Mouse (Mus musculus): ENCODE measurements around the gene Traf3ip1.

Traf3ip1 gene

DNA sequence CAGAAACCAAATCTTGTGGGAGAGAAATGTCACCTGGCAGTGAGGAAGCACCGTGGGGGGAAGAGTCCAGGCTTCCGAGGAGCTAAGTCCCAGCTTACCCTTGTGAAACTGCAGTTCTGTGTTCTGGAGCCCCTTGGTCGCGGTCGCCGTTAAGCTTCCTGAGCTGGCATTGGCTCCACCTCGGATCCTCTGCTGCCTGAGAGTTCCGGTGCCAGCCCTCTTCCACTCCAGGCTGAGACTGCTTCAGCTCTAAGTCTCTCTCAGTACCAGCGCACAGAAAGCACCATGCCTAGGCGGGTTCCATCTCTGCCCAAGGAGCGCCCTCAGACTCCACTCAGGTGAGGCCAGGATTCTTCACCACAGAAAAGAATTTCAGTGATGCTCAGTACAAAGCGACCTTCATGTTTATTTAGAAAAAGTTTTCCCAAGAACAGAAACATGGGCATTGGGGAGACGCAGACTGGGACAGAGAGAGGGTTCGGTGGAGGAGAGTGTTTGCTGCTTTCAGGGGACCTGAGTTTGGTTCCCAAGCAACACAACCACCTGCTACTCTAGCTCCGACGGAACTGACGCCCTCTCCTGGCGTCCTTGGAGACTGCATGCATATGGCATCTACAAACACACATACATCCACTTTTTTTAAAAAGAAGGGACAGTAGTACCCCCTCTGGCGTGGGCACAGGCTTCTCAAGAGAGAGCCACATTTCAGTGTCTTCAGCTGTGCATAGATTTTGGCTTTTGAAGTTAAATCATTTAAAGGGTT, 39.7 kb downstream of the Traf3ip1 start:
- DNase-seq (ENCODE audit: low read depth, low spot score) = peak; percentile 33

GRCm38 (mm10) chr1:91537786-91538569, 43.5 kb downstream of the Traf3ip1 start:
- DNase-seq (ENCODE audit: low read depth, low spot score) = peak; percentile 82

- DNase-seq (ENCODE audit: low read depth, low spot score) = peak; percentile 88
These were observed 44.1 kb downstream of the Traf3ip1 start for GRCm38 (mm10) chr1:91538570-91538929.

DNA sequence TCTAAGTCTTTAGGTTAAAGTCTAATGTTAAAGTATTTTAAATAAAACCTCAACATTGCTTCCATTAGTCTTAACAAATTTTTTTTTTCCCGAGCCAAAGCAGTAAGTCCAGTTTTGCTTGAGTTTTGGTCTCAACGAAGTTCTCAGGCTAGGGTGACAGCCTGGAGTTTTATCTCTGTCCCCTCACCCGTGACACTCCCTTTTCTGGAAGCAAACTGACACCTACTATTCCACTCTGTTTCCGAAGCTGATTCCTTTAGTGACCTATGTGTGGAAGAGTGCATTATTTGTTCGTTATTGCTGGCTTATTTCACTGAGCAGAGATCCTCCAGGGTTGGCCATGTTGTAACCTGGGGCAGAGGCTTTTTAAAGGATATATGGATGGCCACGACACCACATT, 44.8 kb downstream of the Traf3ip1 start:
- no peak for DNase-seq (ENCODE audit: low read depth, low spot score)

DNA sequence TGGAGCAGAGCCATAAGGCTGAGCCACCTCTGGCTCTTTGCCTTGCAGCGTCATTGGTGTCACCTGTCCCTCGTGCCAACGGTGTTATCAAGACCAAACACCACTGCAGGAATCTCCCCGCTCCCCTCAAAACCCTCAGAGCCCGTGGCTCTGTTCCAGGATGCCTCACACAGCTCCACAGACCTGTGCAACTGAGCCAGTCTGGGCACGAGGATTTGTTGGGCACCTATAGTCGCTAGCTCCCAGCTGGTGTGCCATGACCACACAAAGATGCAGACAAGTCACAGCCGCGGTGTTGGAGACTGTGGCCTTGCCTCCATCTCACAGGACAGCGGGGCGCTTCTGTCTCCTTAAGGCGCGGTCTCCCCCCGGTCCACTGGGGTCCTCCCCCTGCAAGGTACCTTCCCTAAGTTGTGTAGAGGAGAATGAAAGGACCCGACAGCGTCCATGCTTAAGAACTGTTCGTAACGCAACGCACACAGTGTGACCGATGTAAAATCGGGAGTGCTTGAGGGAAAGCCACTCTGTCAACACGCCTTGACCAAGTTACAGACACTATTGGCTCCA, 45.3 kb downstream of the Traf3ip1 start:
- no peak for DNase-seq (ENCODE audit: low read depth, low spot score)

DNA sequence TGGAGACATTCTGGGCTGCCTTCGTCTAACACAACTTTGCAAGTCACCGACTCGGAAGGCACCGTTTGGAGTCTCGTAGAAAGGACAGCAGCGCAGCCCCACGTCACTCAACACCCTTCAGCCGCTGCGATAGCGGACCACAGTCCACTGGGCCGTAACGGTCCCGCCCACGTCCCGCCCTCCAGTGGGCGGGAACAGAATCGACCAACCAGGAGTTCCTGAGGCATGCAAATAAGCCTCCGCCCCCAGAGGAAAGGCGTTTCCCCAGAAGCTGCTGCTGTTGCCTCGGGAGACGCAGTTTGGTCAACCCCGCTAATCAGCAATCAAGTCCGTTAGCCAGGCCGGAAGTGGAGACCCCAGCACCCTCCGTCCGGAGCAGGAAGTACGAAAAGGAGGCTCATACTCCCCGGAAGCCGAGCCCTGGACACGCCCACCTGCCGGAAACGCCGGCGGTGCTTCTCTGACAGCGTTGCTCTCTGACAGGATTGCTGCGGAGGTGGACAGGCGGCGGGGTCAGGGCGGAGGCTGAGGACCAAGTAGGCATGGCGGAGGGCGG, 45.9 kb downstream of the Traf3ip1 start, which contains the start of gene Asb1:
Gene Asb1, plus strand, starts transcription at position 274 of the 556 bp plus-strand sequence.
- DNase-seq (ENCODE audit: low read depth, low spot score) = peak; percentile 100

GRCm38 (mm10) chr1:91541042-91541592, 46.7 kb downstream of the Traf3ip1 start:
- no peak for DNase-seq (ENCODE audit: low read depth, low spot score)

DNA sequence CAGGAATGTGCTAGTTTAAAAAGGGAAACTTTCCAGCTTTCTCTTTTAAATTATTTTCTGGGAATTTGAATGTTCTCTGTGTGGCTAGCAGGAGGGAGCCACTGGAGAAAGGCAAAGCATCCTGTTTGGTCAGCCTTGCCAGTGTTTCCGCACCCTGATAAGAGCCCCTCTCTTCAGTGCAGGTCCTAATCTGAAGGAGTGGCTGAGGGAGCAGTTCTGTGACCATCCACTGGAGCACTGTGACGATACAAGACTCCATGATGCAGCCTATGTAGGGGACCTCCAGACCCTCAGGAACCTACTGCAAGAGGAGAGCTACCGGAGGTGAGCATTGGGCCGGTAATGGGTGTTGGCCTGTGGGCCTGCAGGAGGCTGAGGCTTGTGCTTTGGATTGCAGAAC, 49.5 kb downstream of the Traf3ip1 start:
- DNase-seq (ENCODE audit: low read depth, low spot score) = no peak

GRCm38 (mm10) chr1:91545226-91545625, 50.8 kb downstream of the Traf3ip1 start:
- DNase-seq (ENCODE audit: low read depth, low spot score) = no peak

DNA sequence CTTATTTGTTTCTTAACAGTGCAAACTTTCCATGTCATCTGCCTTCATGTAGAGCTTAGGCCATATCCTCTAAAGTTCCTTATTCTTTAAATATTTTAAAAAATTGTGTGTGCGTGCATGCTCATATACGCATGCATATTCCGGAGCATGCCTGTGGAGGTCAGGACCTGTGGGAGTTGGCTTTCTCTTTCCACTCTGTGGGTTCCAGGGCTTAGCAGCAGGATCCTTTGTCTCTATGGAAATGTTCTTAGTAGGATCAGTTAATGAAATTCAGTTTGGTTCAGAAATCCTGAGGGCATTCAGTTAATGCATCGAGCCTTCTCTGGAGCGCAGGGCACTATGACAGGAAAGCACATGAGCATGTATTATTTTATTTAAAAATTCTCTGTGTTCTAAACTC, 53.1 kb downstream of the Traf3ip1 start:
- no peak for DNase-seq (ENCODE audit: low read depth, low spot score)

GRCm38 (mm10) chr1:91549073-91549472, 54.6 kb downstream of the Traf3ip1 start:
- no peak for DNase-seq (ENCODE audit: low read depth, low spot score)

GRCm38 (mm10) chr1:91557099-91557498, 62.7 kb downstream of the Traf3ip1 start:
- no peak for DNase-seq (ENCODE audit: low read depth, low spot score)

DNA sequence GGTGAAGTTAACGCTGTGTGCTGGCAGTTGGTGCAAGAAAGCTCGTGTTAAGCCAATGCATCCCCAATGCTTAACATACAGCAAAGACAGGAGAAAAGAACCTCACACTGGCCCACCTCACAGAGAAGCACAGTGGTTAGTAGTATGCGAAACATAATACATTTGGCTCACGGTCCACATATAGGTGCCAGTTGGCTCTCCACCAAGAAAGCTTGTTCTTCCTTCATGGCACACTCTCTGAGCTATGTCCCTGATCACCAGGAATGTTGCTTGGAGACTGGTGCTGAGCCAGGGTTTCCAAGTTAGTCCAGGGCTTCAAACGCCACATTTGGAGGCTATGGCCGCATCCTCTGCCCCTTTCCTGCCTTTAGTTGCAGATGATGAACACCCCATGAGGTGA, 66.8 kb downstream of the Traf3ip1 start:
- no peak for DNase-seq (ENCODE audit: low read depth, low spot score)

GRCm38 (mm10) chr1:91562977-91563590, 68.6 kb downstream of the Traf3ip1 start:
- DNase-seq (ENCODE audit: low read depth, low spot score) = peak; percentile 5

DNA sequence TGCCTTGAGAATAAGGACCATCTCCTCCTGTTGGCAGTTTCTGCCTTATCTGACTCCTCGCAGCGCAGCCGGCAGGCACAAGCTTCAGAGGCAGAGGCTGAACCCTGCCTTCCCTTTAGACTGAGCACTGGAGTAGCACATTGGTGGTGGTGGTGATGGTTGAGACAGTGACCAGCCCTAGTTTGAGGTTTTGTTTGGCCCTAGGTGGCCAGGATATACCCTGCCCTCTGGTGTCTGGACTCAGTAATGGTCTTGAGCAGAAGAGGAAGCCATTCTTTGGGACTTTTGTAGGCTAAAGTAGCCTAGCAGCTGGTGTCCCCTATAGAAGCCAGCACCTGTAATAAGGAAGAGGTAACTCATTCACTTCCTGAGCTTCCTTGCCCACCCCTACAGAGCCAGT, 69.6 kb downstream of the Traf3ip1 start:
- DNase-seq (ENCODE audit: low read depth, low spot score) = peak; percentile 48

DNA sequence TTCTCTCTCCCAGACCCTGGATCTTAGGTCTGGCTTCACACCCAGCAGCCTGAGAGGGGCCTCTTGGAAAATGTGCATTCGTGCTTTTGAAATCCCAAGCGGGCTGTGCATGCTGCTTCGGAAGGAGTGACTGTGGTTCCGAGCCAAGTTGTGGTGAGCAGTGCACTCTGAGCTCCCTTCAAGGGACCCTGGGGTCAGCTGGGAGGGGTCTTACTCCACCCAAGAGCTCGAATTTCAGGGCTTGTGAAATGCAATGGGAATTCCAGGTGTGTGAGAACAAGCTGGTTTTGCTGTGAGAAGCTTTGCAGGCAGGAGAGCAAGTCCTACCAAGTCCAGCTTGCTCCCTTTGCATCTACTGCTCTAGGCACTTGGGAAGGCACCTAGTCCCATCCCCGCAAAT, 70.2 kb downstream of the Traf3ip1 start:
- DNase-seq (ENCODE audit: low read depth, low spot score) = no peak

- DNase-seq (ENCODE audit: low read depth, low spot score) = no peak
These were observed 72.8 kb downstream of the Traf3ip1 start for GRCm38 (mm10) chr1:91567269-91567668.

DNA sequence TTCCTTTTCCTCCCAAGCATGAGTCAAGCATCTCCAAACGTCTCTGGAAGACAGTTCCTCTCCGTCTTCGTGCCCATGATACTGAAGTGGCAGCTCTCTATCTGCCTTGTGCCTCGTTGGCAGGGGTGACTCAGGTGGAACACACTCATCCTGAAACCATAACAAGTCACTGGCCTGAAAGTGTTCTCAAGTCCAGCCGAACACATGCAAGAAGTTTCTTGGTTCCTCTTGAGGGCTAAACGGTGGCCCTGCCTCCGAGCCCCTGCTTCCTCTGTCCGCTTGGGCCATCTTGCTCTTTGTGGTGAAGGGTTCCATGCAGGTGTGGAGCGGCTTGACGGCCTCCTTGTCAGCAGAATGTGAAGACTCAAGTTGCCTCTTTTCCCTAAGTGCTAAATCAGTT, 78.0 kb downstream of the Traf3ip1 start:
- DNase-seq (ENCODE audit: low read depth, low spot score) = peak; percentile 67

GRCm38 (mm10) chr1:91574208-91574607, 79.8 kb downstream of the Traf3ip1 start:
- peak; percentile 56 for DNase-seq (ENCODE audit: low read depth, low spot score)

- no peak for DNase-seq (ENCODE audit: low read depth, low spot score)
These were observed 83.6 kb downstream of the Traf3ip1 start for GRCm38 (mm10) chr1:91577883-91578517.

All from A20 (cell line).